Mouse (Mus musculus): ENCODE measurements around the gene Mgat5b.
A peak's percentile ranks its signal among the peaks of the same experiment; 100 is the strongest.

Mgat5b gene

GRCm38 (mm10) chr11:116918323-116919185 lies at the start of gene Mgat5b:
TSS of gene Mgat5b (plus strand) at chr11:116918863.
- DNase-seq (ENCODE audit: low read depth), result peak; percentile 42

GRCm38 (mm10) chr11:116869223-116869622 lies 49.4 kb upstream of the Mgat5b start:
- DNase-seq (ENCODE audit: low read depth), result no peak

- no peak for DNase-seq (ENCODE audit: low read depth)
These were observed 49.0 kb upstream of the Mgat5b start for GRCm38 (mm10) chr11:116869641-116870040.

- no peak for DNase-seq (ENCODE audit: low read depth)
These were observed 47.1 kb upstream of the Mgat5b start for GRCm38 (mm10) chr11:116871538-116871937.

- no peak for DNase-seq (ENCODE audit: low read depth)
These were observed 44.7 kb upstream of the Mgat5b start for GRCm38 (mm10) chr11:116873987-116874386.

GRCm38 (mm10) chr11:116878454-116878853 lies 40.2 kb upstream of the Mgat5b start:
- no peak for DNase-seq (ENCODE audit: low read depth)

GRCm38 (mm10) chr11:116880839-116881238 lies 37.8 kb upstream of the Mgat5b start:
- DNase-seq (ENCODE audit: low read depth), result no peak

- no peak for DNase-seq (ENCODE audit: low read depth)
These were observed 37.2 kb upstream of the Mgat5b start for GRCm38 (mm10) chr11:116881440-116881839.

- no peak for DNase-seq (ENCODE audit: low read depth)
These were observed 36.2 kb upstream of the Mgat5b start for GRCm38 (mm10) chr11:116882446-116882845.

GRCm38 (mm10) chr11:116884061-116884460 lies 34.6 kb upstream of the Mgat5b start:
- no peak for DNase-seq (ENCODE audit: low read depth)

- DNase-seq (ENCODE audit: low read depth), result peak; percentile 53
These were observed 33.1 kb upstream of the Mgat5b start for GRCm38 (mm10) chr11:116885275-116886151.

GRCm38 (mm10) chr11:116887136-116887535 lies 31.5 kb upstream of the Mgat5b start:
- DNase-seq (ENCODE audit: low read depth), result no peak

GRCm38 (mm10) chr11:116893532-116894442 lies 24.9 kb upstream of the Mgat5b start:
- no peak for DNase-seq (ENCODE audit: low read depth)

- DNase-seq (ENCODE audit: low read depth), result no peak
These were observed 23.3 kb upstream of the Mgat5b start for GRCm38 (mm10) chr11:116895402-116895801.

- DNase-seq (ENCODE audit: low read depth), result no peak
These were observed 19.4 kb upstream of the Mgat5b start for GRCm38 (mm10) chr11:116899247-116899646.

GRCm38 (mm10) chr11:116902588-116902987 lies 16.1 kb upstream of the Mgat5b start:
- DNase-seq (ENCODE audit: low read depth), result peak; percentile 6

- DNase-seq (ENCODE audit: low read depth), result no peak
These were observed 12.8 kb upstream of the Mgat5b start for GRCm38 (mm10) chr11:116905741-116906456.

GRCm38 (mm10) chr11:116913573-116913972 lies 5.1 kb upstream of the Mgat5b start:
- no peak for DNase-seq (ENCODE audit: low read depth)

GRCm38 (mm10) chr11:116914267-116914885 lies 4.3 kb upstream of the Mgat5b start:
- no peak for DNase-seq (ENCODE audit: low read depth)

GRCm38 (mm10) chr11:116915241-116915640 lies 3.4 kb upstream of the Mgat5b start:
- no peak for DNase-seq (ENCODE audit: low read depth)

- no peak for DNase-seq (ENCODE audit: low read depth)
These were observed 1.3 kb upstream of the Mgat5b start for GRCm38 (mm10) chr11:116917361-116917760.

Measured in c-Kit-positive CD71-positive TER-119-negative erythroid progenitor cells, embryonic 14.5 days (primary cell).